Mouse (Mus musculus): ENCODE results near the gene Nebl.

- TF ChIP-seq CTCF (IDR thresholded peaks at IDR 0.05) (no peak), POLR2A (IDR thresholded peaks at IDR 0.05; ENCODE audit: insufficient read depth, low read depth, low read length) (no peak)
These were observed 227.0 kb downstream of the Nebl start for GRCm38 (mm10) chr2:17504115-17504774.

Measured in heart, adult 2 months (tissue).